8 mouse cellular contexts compared by ENCODE assay signal in genomic region chr7:99351104-99351801, GRCm38 (mm10). TPM values are rescaled to one million over a fixed set of nuclear protein-coding genes. Genes with fewer than 3 reads are reported as not detected.
DNase-seq lines count a peak whose midpoint lies in the region; ATAC-seq and TF ChIP-seq lines count a peak whose summit lies in the region.

No protein-coding gene starts in this region.

- no peak for TF ChIP-seq CTCF in spleen, adult 2 months (IDR thresholded peaks at IDR 0.05; ENCODE audit: extremely low read depth, insufficient read depth, insufficient read length, insufficient replicate concordance)

- peak overlapping the region; percentile 75 for H3K4me2 ChIP-seq in embryonic facial prominence, embryonic 14.5 days (ENCODE audit: low read depth, low read length)
- H3K4me2 ChIP-seq in heart, embryonic 16.5 days (ENCODE audit: low read depth, low read length), result peak overlapping the region; percentile 75
- peak overlapping the region; percentile 87 for H3K4me2 ChIP-seq in limb, embryonic 14.5 days (replicated peaks; ENCODE audit: low read depth, low read length, severe bottlenecking)
- peak overlapping the region; percentile 67 for H3K4me2 ChIP-seq in midbrain, embryonic 16.5 days (ENCODE audit: low read length)

- DNase-seq in spleen, adult 2 months (ENCODE audit: low read depth in 1 of 2, low spot score in 2 of 2), result no peak
- DNase-seq in spleen, adult 12 weeks (ENCODE audit: low spot score), result no peak
- DNase-seq in embryonic facial prominence, embryonic 14.5 days (ENCODE audit: low spot score), result peak; percentile 91
- DNase-seq in limb, embryonic 14.5 days (ENCODE audit: low spot score), result peak; percentile 77

- no peaks in the 10 kb centered on the region for H3K4me1 ChIP-seq in spleen, adult 2 months (ENCODE audit: control insufficient read depth, insufficient read depth, insufficient read length)
- peaks cover 33% of the 10 kb centered on the region for H3K4me1 ChIP-seq in embryonic facial prominence, embryonic 14.5 days (ENCODE audit: control insufficient read depth, insufficient read depth, low read length)
- H3K4me1 ChIP-seq in heart, embryonic 16.5 days (ENCODE audit: control insufficient read depth, insufficient read depth, low read length), result peaks cover 55% of the 10 kb centered on the region
- H3K4me1 ChIP-seq in limb, embryonic 14.5 days (ENCODE audit: control insufficient read depth, insufficient read depth, low read length), result peaks cover 37% of the 10 kb centered on the region
- peaks cover 40% of the 10 kb centered on the region for H3K4me1 ChIP-seq in midbrain, embryonic 16.5 days (ENCODE audit: control insufficient read depth, insufficient read depth, low read length)

- H3K9ac ChIP-seq in embryonic facial prominence, embryonic 14.5 days (ENCODE audit: low read depth, low read length), result peak overlapping the region; percentile 97
- peak overlapping the region; percentile 97 for H3K9ac ChIP-seq in heart, embryonic 16.5 days (ENCODE audit: low read length)
- H3K9ac ChIP-seq in limb, embryonic 14.5 days (ENCODE audit: low read depth, low read length, severe bottlenecking), result peak overlapping the region; percentile 93
- H3K9ac ChIP-seq in midbrain, embryonic 16.5 days (ENCODE audit: low read depth, low read length), result peak overlapping the region; percentile 64

- peak overlapping the region; percentile 47; the same call in 1 of the 2 replicates for H3K4me3 ChIP-seq in spleen, adult 2 months (ENCODE audit: extremely low read depth, insufficient read depth, insufficient read length)
- peak overlapping the region; percentile 83 for H3K4me3 ChIP-seq in embryonic facial prominence, embryonic 14.5 days (ENCODE audit: low read depth, low read length)
- H3K4me3 ChIP-seq in heart, embryonic 16.5 days (ENCODE audit: low read length), result peak overlapping the region; percentile 79
- H3K4me3 ChIP-seq in limb, embryonic 14.5 days (replicated peaks; ENCODE audit: low read length), result peak overlapping the region; percentile 88
- peak overlapping the region; percentile 40 for H3K4me3 ChIP-seq in midbrain, embryonic 16.5 days (ENCODE audit: low read depth, low read length)

- H3K36me3 ChIP-seq in spleen, adult 2 months (ENCODE audit: control insufficient read depth, insufficient read depth, low read length), result no peaks in the 10 kb centered on the region
- peaks cover 46% of the 10 kb centered on the region for H3K36me3 ChIP-seq in embryonic facial prominence, embryonic 14.5 days (ENCODE audit: control insufficient read depth, insufficient read depth, low read length)
- H3K36me3 ChIP-seq in heart, embryonic 16.5 days (ENCODE audit: control insufficient read depth, insufficient read depth), result peaks cover 34% of the 10 kb centered on the region
- H3K36me3 ChIP-seq in limb, embryonic 14.5 days (ENCODE audit: control insufficient read depth, insufficient read depth, low read length), result peaks cover 45% of the 10 kb centered on the region
- H3K36me3 ChIP-seq in midbrain, embryonic 16.5 days (ENCODE audit: control insufficient read depth, insufficient read depth, low read length), result no peaks in the 10 kb centered on the region

- H3K27me3 ChIP-seq in spleen, adult 2 months (ENCODE audit: control insufficient read depth, insufficient read depth, low read length), result peaks cover 2% of the 10 kb centered on the region; the same call in 1 of the 2 replicates
- no peaks in the 10 kb centered on the region for H3K27me3 ChIP-seq in embryonic facial prominence, embryonic 14.5 days (replicated peaks; ENCODE audit: control insufficient read depth, insufficient read depth, low read length)
- H3K27me3 ChIP-seq in heart, embryonic 16.5 days (ENCODE audit: control insufficient read depth, insufficient read depth, low read length), result no peaks in the 10 kb centered on the region
- no peaks in the 10 kb centered on the region for H3K27me3 ChIP-seq in limb, embryonic 14.5 days (ENCODE audit: control insufficient read depth, insufficient read depth, low read length)
- H3K27me3 ChIP-seq in midbrain, embryonic 16.5 days (ENCODE audit: control insufficient read depth, insufficient read depth, low read depth, low read length), result no peaks in the 10 kb centered on the region

- WGBS in spleen, adult 2 months, result 87% methylated on average over 12 of the region's 12 CpGs
- WGBS in embryonic facial prominence, embryonic 14.5 days, result 5% methylated on average over 12 of the region's 12 CpGs
- 3% methylated on average over 12 of the region's 12 CpGs for WGBS in heart, embryonic 16.5 days
- WGBS in limb, embryonic 14.5 days, result 5% methylated on average over 12 of the region's 12 CpGs
- 7% methylated on average over 12 of the region's 12 CpGs for WGBS in midbrain, embryonic 16.5 days

- H3K27ac ChIP-seq in spleen, adult 2 months (ENCODE audit: insufficient read depth, low read length), result no peak overlapping the region
- H3K27ac ChIP-seq in embryonic facial prominence, embryonic 14.5 days (replicated peaks; ENCODE audit: low read depth, low read length), result peak overlapping the region; percentile 94
- peak overlapping the region; percentile 93 for H3K27ac ChIP-seq in heart, embryonic 16.5 days (ENCODE audit: low read length)
- peak overlapping the region; percentile 93 for H3K27ac ChIP-seq in limb, embryonic 14.5 days (replicated peaks; ENCODE audit: low read depth, low read length)
- H3K27ac ChIP-seq in midbrain, embryonic 16.5 days (ENCODE audit: low read length), result peak overlapping the region; percentile 76

- TF ChIP-seq POLR2A in spleen, adult 2 months (IDR thresholded peaks at IDR 0.05; ENCODE audit: low read depth, low read length), result no peak
- TF ChIP-seq POLR2A in limb, embryonic 14.5 days (IDR thresholded peaks at IDR 0.05; ENCODE audit: borderline replicate concordance, extremely low read depth, insufficient read depth, insufficient read length), result no peak

- ATAC-seq in embryonic facial prominence, embryonic 14.5 days (ENCODE audit: low read depth), result peak; percentile 7; the same call in 1 of the 2 replicates
- ATAC-seq in heart, embryonic 16.5 days (replicated peaks; ENCODE audit: extremely low read depth, insufficient read depth, low FRiP score), result no peak
- ATAC-seq in limb, embryonic 14.5 days (ENCODE audit: low FRiP score, low read depth), result no peak
- ATAC-seq in midbrain, embryonic 16.5 days, result no peak
- no peak for ATAC-seq in megakaryocyte-erythroid progenitor cell, adult 5-6 weeks (replicated peaks; ENCODE audit: low FRiP score, low TSS enrichment, poor library complexity, severe bottlenecking)
- no peak for ATAC-seq in megakaryocyte progenitor cell, adult 5-6 weeks (replicated peaks; ENCODE audit: poor library complexity)

- no peaks in the 10 kb centered on the region for H3K9me3 ChIP-seq in embryonic facial prominence, embryonic 14.5 days (ENCODE audit: control insufficient read depth, low read length)
- no peaks in the 10 kb centered on the region for H3K9me3 ChIP-seq in heart, embryonic 16.5 days (replicated peaks; ENCODE audit: control insufficient read depth, low read length)
- no peaks in the 10 kb centered on the region for H3K9me3 ChIP-seq in limb, embryonic 14.5 days (ENCODE audit: control insufficient read depth, low read length)
- no peaks in the 10 kb centered on the region for H3K9me3 ChIP-seq in midbrain, embryonic 16.5 days (replicated peaks; ENCODE audit: control insufficient read depth, low read length, poor library complexity, severe bottlenecking)

RNA-seq across cellular contexts. Expression of gene Serpinh1, which starts 1.8 kb away (rescaled TPM):
- 69.3 and 84.2 TPM in 2 replicates for polyA plus RNA-seq in spleen, adult 2 months (2012; rRNA removed)
- 918 and 945 TPM in 2 replicates for polyA plus RNA-seq in embryonic facial prominence, embryonic 14.5 days (2014; fragmentation: Nextera tagmentation; extraction: Ambion mirVana)
- 1,129 and 1,149 TPM in 2 replicates for polyA plus RNA-seq in heart, embryonic 16.5 days (2015; fragmentation: Nextera tagmentation; extraction: Ambion mirVana)
- polyA plus RNA-seq in limb, embryonic 14.5 days (2012; rRNA removed), result 1,525 and 1,858 TPM in 2 replicates
- 790 and 834 TPM in 2 replicates for polyA plus RNA-seq in limb, embryonic 14.5 days (2014; fragmentation: Nextera tagmentation; extraction: Ambion mirVana)
- polyA plus RNA-seq in midbrain, embryonic 16.5 days (2015; fragmentation: Nextera tagmentation; extraction: Ambion mirVana), result 185 and 203 TPM in 2 replicates
- not detected in 2 replicates for total RNA-seq in megakaryocyte-erythroid progenitor cell, adult 5-6 weeks (2014; fragmentation: Nextera tagmentation)
- total RNA-seq in megakaryocyte-erythroid progenitor cell, adult 5-6 weeks (2017), result not detected in 2 replicates
- total RNA-seq in megakaryocyte progenitor cell, adult 5-6 weeks (2015), result 0.05 TPM in 1 of 2 replicates, not detected in the other
- not detected in 2 replicates for total RNA-seq in megakaryocyte progenitor cell, adult 5-6 weeks (2017)

RNA-seq across cellular contexts. Expression of gene Gdpd5, which starts 30.0 kb away (rescaled TPM):
- polyA plus RNA-seq in spleen, adult 2 months (2012; rRNA removed), result 12.0 and 14.8 TPM in 2 replicates
- polyA plus RNA-seq in embryonic facial prominence, embryonic 14.5 days (2014; fragmentation: Nextera tagmentation; extraction: Ambion mirVana), result 15.0 and 17.5 TPM in 2 replicates
- polyA plus RNA-seq in heart, embryonic 16.5 days (2015; fragmentation: Nextera tagmentation; extraction: Ambion mirVana), result 26.9 and 28.4 TPM in 2 replicates
- 14.5 and 21.0 TPM in 2 replicates for polyA plus RNA-seq in limb, embryonic 14.5 days (2012; rRNA removed)
- 11.8 and 13.6 TPM in 2 replicates for polyA plus RNA-seq in limb, embryonic 14.5 days (2014; fragmentation: Nextera tagmentation; extraction: Ambion mirVana)
- polyA plus RNA-seq in midbrain, embryonic 16.5 days (2015; fragmentation: Nextera tagmentation; extraction: Ambion mirVana), result 45.0 and 55.6 TPM in 2 replicates
- 0.30 TPM in 1 of 2 replicates, not detected in the other for total RNA-seq in megakaryocyte-erythroid progenitor cell, adult 5-6 weeks (2014; fragmentation: Nextera tagmentation)
- 0.14 TPM in 1 of 2 replicates, not detected in the other for total RNA-seq in megakaryocyte-erythroid progenitor cell, adult 5-6 weeks (2017)
- 0.10 TPM in 1 of 2 replicates, not detected in the other for total RNA-seq in megakaryocyte progenitor cell, adult 5-6 weeks (2015)
- total RNA-seq in megakaryocyte progenitor cell, adult 5-6 weeks (2017), result 0.08 TPM in 1 of 2 replicates, not detected in the other

Comparison
In these comparisons a context has a peak if more than half of its experiments do, and no peak if none do; other contexts are left out.
1. DNase-seq: peak in embryonic facial prominence, embryonic 14.5 days (single experiment) and limb, embryonic 14.5 days (single experiment); none in spleen, adult 2 months (0 of 2) and spleen, adult 12 weeks (single experiment).
2. Peak in every context shown above with its lines, with median percentiles within 50 percentile points of each other: H3K4me3 ChIP-seq, H3K4me2 ChIP-seq and H3K9ac ChIP-seq.